Mouse (Mus musculus) ovary, postnatal 36 days (tissue): ENCODE measurements around the gene Plb1.

Source experiments
- DNase-seq: peaks from one replicate; pipeline ENCODE4 v3.0.0; 2022; ENCODE audit warnings: low spot score, mixed read lengths

The Plb1 gene

DNA sequence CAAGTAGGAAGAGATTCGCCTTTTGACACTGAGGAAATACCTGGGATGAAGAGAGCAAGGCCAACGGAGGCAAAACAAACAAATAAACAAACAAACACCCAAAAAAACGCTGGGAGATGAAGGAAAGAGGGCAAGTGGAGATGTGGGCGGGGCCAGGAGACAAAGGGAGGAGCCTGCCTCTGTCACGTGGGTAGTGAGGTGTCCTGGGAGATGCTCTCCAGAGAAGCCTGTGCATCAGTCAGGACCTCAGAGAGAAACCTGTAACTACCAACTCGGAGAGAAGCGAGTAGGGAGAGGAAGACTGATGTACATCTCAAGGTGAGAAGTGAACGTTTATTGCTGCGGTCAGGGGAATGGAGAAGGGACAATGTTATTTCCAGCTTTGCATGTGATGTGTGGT lies at the start of gene Plb1:
Plb1 (plus strand) TSS at position 235 of the 400 bp plus-strand sequence.
- DNase-seq = no peak

DNA sequence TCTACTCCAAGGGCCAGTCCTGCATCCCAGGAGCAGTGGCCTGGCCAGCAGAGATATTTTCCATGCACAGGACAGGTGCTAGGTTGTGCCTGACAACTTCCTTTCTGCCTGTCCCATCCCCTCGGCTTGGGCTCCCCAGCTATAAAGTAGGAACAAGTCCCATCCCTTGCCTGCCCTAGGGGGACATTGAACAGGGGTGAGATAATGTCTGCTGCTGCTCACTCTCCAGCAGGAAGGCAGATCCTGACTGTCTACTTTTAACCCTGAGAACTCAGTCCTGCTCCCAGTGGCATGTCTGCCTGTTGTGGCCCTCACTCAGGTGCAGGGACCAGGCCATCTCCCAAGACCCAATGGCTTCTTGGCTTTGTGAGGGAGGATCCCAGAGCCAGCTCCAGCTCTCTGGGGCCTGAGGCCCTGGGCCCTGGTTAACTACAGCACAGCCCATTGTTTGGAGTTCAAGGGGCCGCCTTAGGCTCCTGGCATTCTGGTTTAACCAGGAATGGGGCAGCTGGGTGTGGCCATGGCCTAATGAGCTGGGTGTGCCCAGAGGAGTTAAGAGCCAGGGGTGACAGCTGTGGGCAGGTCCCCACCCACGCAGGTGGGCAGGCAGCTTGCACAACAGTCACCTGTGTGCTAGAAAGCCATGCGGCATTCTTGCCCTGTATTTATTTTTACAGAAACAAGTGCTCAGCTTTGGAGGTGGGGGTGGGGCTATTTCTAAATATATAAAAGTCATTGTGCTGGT lies 49.5 kb upstream of the Plb1 start:
- no peak for DNase-seq

DNA sequence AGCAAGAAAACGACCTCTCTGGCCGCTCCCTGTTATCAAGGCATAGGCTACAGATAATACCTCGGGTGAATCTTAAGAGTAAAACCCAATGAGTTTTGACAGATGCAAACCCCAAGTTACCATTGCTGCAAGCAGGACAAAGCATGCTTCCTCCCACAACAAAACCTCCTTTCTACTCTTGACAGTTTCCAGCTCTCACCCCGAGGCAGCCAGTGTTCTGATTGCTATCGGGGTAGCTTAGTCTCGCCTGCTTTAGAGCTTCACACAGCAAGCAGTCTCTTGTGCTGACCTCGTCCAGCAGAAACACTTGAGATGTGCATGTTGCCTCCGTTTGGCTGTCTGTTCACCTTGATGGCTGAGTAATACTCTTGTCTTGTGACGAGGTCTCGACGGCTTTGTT lies 44.8 kb upstream of the Plb1 start:
- DNase-seq = no peak

DNA sequence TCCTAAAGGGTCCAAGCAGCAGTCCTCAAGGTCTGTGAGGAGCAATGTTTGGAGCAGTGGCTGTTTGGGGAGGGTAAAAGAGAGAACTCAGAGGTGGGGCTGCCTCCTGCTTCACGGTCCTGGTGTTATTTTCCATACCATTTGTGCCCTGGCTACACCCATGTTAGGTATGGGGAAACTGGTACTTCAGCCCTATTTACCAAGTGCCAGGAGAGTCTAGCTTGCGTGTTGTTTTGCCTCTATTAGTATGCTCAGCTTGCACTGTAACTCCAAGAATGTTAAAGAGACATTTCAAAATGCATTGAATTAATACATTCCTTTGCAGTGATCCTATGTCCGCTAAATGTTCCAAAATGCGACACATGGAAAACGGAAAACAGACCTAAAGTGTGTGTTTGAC lies 41.2 kb upstream of the Plb1 start:
- no peak for DNase-seq

DNA sequence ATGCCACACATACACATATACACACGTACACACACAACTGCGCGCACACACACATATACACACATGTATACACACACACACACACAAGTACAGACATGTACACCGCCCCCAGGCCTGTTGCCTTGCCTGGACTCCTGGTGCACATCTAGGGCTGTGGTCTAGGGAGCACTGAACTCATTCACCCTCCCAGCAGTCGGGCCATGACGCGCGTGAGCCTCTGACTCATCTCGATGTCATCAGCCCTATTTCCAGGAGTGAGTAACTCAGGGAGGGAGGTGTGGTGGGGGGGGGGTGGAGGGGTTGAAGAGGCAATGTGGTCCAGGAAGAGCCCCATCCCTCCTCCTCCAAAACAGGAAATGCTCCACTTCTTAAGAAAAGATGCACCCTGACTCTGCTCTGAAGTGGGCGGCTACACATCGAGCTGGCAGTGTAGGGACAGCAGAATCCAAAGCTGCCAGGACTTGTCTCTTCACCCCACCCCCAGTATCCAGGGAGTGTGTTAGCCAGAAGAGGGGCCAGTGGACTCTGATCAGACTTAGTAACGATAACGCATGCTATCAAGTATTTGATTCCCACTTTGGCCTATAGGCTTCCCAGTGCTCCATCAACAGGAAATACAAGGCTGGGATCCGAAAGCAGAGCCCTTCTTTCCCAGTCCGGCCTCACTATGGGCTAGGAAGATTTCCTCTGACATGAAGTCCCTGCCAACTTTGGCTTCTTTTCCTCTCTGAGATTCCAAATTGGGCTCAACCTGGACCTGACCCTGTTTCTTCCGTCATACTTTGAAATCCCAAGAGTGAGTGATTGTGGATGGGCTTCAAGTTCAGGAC lies 40.3 kb upstream of the Plb1 start:
- no peak for DNase-seq

DNA sequence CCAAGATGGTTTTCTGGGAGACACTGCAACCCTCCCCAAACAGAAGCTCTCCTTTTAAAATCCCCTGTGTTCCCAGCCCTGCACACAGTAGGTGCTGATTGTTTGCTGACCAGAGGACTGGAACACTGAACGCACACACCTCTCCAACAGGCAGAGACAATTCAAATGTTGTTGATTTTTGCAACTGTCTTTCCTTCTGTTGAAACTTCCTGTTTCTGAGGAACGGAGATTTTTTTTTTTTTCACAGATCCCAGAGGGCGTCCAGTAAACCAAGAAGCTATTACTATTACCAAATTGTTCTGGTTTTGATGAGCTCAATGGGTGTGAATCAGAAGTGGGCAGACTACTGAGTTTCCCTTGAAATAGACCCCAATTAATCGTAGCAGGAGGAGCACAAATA lies 38.3 kb upstream of the Plb1 start:
- no peak for DNase-seq

DNA sequence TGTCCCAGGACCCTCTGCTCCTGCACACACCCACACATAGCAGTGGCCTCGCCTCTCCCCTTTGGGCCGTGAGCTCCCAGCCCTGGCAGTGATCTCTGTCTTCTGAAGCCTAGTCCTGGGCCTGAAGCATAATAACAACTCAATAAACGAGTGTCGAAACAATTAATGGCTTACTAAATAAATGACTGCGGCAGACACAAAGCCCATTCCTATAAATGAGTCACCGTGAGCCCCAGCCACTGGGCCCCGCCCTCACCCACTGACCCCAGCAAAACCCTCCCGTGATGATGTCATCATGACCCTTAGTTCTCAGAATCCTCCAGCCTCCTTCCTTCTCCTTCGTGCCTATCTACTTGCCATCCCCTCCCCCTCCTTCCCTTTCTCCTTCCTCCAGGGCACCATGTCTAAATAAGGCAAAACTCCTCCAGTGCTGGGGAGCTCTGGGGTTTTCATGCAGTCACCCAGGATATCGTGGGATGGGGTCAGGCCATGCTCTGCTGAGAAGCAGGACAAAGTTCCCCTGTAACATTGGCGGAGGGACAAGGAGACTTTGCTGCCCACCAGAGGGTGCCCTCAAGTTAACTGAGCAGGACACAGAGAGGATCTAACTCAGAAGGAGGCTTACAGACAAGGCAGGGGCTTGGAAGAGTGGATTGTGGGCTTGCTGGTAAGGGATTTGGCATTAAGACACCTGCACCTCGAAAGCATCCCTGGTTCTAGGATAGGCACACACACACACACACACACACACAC lies 36.5 kb upstream of the Plb1 start:
- no peak for DNase-seq

DNA sequence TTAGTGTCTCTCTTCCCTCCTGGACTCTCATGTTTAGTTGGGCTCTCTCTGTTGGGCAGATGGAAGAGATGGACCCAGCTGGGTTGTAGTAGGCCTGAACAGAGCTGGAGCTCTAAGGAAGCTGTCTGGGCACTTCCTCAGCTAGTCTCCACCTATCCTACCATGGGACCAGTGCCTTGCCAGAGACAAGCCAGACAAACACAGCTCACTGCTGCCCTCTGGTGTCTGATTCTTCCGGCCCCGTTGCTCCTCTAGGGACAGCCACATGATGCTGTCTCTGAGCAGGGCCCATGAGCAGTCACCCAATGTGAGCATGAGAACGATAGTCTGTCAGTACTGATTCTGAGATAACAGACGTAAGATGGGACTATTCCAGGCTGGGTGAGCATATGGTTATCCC lies 34.8 kb upstream of the Plb1 start:
- DNase-seq = peak; percentile 89

DNA sequence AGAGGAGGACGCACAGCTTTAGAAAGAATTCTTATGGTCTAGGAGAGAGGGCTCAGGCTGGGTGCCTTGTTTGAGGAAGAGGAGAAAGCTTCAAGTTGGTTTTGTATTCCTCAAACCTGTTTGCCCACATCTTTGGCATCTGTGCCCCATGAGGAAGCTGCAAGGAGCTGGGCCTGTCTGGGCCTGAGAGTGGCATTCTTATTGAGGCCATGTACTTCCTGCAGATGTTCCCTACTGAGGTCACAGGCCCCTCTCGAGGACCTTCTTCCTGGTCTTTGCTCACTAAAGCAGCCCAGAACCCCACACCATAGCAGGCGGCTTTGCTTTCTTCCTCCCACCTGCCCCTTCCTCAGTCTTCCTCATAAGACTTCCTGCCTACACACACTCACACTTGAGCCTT lies 33.4 kb upstream of the Plb1 start:
- no peak for DNase-seq

DNA sequence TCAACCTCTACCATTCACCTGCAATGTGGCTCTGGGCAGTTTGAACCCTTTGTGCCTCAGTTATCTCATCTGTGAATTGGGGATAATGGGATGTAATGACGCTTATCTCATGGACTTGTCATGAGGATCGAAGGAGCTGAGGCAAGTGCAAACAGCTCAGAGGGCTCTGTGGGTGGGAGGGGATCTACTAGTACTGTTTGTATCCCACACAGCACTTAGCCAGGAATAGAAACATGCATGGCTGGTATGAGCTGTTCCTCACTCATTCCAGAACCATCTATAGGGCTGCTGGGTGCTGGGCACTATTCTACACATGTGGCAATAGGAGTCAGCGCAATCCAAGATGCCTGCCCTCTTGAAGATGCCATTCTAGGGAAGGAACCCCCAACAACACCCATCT lies 32.9 kb upstream of the Plb1 start:
- DNase-seq = no peak

DNA sequence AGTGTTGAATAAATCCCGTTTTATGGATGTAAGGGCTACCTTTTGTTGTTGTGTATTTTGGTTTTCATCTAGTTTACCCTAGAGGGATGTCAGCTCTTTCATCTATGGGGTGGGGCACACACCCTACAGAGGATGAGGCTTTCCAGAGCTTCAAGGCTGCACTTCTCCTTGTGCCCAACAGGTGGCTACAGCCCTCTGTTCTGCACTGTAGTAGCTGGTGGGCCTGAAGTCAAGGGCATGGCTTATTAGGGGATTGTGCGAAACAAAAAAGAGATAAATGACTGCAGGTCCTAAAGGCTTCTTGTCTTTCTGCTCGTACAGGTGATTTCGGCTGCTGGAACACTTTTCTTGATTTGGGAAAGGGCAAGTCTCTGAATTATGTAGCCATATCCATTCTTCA lies 27.9 kb upstream of the Plb1 start:
- no peak for DNase-seq

DNA sequence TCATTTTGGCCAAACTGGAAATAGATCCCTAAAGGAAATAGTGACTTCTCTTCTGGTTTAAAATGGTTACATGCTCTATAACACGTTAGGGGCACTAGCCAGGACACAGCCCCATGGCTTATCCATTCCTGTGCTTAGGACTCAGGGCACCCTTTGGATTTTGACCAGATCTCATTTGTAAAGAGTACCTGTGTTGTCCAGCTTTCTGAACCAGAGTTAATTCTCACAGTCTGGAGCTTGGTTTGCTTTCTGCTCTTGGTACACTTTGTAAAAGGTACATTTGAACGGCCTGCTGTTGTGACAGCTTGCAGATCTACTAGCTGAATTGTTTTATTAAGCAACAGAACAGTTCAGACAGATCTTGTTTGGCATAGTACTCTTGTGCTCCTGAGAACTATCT lies 25.8 kb upstream of the Plb1 start:
- DNase-seq = no peak

DNA sequence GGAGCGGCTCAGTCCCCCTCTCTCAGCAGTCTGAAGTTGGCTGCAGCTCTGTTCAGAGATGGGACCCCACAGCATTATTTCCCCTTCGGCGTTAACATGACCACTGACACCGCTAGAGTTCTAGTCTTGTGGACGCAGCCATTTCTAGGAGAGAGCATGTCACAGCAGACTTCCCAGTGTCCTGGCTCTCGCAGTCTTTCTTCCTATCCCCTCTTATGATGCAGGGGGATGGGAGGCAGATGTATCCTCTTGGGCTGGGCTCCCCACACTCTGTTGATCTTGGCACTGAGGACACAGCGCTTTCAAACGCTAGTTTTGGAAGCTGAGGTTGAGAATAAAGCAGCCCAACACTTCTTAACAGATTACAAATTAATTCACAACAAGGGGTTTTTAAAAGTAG lies 24.0 kb upstream of the Plb1 start:
- no peak for DNase-seq

DNA sequence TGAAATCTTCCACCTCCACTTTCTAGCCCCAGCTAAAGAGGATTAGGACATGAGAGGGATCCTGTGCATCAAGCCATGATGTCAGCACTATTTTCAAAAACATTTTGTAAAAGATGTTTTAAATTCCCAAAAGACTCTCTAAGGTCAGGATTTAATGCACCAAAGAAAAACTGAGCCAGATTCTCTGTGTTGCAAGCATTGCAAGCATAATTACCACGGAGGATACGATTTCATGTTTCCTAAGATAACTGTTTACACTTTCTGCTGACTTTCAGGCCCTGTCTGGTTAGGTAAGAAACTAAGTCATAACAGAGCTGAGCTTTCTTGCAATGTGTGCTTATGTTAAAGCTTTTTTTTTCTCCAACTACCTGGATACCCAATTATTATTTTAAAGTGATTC lies 21.5 kb upstream of the Plb1 start:
- DNase-seq = no peak

DNA sequence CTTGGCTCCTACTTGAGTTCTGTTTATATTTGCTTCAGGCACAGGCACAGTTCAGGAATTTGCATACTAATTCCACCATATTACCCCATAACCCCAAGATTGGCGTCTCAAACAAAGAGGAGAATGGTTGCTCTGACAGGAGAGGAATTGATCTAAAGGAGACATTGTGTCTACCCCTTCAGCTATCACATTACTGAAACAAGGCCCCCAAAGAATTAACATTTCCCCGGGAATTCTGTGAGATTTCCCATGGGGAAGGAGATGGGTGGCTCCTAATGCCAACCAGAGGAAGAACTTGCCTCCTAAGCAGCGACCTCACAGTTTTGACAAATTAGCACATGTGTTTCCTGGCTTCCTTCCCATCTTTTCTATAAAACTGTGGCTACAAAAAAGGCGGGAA lies 18.8 kb upstream of the Plb1 start:
- DNase-seq = no peak

DNA sequence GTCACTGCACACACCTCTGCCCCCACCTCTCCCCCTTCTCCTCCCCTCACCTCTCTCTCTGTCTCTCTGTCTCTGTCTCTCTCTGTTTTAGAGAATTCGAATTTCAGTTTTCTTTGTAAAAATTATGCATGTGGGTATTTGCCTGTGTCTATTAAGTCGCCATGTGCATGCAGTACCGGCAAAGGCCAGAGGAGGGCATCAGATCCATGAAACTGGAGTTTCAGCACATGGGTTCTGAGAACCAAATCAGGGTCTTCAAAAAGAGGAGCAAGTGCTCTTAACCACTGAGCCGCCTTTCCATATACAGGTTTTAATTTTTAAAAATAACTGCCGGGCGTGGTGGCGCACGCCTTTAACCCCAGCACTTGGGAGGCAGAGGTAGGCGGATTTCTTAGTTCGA lies 17.0 kb upstream of the Plb1 start:
- peak; percentile 35 for DNase-seq

DNA sequence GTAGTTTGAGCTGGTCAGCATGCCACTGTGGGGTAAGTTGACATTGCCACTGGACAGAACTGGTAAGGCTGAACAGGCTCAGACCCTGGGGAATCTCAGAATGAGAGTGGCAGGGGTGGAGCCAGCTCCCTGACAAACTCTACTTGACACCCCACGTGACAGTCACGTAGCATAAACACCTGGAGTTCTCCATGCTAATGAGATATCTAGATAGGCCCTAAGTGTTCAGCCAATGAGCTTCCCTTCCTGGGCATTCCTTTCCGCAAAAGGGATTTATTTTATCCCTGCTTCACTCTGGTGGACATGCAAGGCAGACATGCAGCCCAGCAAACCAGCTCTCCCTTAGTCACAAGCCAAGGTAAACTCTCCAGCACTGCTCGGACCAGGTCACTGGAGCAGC lies 16.0 kb upstream of the Plb1 start:
- DNase-seq = no peak

DNA sequence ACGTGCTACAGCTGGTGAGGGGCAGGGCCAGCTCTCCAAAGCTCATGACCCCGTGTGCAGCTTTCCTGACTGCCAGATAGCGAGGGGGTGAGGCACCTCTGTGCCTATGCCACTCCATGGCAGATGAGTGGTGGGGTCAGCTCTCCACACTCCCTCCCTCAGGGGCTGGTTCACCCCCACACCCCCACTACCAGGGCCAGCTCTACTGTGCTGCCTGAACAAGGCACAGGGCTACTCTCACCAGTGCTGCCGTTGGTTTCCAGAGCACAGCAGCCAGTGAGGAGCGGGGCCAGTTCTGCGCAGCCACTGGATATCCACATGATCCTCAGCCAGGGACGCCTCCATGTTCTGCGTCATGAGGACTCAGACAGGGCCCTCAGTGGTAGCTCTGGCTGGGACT lies 15.0 kb upstream of the Plb1 start:
- no peak for DNase-seq

DNA sequence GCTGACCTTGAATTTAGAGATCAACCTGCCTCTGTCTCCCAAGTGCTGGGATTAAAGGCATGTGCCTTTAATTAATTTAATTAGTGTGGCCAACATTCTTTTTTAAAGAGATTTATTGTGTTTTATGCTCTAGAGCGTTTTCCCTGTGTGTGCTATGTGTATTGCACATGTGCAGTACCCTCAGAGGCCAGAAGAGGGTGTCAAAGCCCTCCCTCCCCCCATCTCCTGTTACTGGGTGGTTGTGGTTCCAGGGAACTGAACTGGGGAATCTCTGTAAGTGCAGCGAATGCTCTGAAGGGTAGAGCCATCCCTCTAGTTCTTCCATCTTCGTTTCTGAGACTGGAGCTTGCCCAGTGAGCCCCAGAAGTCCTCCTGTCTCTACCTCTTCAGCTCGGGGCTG lies 2.1 kb upstream of the Plb1 start:
- DNase-seq = no peak

DNA sequence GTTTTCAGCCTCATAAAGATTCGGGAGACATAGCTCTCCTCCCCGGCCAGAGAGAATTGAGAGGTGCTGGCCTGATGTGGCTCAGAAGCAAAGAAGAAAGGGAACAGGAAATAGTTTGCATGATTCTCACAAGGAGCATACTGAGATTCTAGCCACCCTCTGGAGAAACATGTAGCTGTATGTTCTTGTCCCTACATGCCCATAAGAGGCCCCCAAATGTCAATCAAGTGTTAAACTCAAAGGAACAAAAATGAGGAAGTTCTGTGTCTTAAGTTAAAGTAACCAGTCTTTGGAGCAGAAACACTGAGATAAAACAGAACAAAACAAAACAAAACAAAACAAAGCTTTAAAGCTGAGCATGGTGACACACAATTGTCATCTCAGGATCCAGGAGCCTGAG lies 6.8 kb downstream of the Plb1 start:
- DNase-seq = no peak

DNA sequence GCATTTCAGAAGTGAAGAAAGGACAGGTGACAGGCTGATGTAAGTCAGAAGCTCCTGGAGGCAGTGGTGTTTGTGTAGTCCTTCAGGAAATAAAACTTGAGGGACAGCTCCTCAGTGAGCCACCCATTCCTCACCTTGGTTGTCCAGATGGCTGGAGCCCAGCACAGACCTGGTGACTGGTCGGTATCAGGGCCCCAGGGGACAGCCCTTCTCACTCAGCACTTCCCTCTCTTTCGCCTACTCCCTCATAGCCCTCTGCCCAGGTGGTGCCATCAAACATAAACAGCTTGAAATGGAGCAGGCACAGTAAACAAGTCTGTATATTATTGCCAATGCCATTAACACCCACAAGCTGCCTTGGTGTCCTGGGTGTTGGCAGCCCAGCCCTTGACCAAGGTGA lies 8.2 kb downstream of the Plb1 start:
- no peak for DNase-seq

DNA sequence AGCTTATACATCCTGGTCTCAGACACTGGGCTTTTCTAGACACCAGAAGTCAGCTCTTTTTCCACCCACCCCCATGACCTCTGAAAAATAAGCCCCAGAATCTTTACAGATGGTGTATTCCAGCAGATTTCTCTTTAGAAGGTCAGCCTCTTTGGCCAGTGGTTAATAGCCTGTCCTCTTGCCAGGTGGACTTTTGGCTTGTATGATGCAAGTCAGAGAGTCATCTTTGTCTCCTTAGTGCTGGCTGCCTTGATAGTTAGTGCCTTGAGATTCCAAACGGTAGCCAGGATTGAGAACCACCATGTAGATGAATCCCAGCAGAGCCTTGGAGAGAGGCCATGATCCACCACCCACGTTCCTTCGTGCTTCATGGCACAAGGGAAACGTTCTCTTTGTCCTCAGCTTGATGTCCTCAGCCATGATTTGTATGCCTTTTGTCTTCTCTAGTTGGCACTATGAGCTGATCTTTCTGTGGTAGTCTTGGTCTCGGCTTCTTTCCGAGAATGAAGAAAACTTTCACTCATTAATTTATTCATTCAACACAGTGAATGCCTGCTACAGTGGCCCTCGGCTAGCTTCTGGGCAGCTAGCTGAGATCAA lies 10.9 kb downstream of the Plb1 start:
- DNase-seq = no peak

DNA sequence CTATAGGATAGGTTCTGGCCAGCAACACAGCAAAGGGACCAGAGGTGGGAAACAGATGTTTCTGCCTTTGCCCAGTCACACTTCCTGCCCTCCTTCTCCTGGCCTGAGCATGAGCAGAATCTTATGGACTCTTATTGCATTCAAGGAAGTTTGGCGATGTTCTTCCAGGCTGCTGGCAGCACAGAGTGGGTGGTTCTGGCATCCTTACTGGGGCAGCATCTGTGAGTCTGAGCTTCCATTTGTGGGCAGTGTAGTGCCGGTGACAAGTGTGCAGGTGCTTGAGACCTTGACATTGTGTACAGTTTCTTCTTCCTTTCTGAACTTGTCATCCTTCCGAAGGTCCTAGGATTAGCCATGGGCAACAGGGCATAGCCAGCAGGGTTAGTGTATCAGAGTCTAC lies 12.9 kb downstream of the Plb1 start:
- DNase-seq = no peak
